Mouse (Mus musculus): ENCODE data around the gene Midn.

- TF ChIP-seq POLR2A (IDR thresholded peaks at IDR 0.05; ENCODE audit: low read depth, low read length) (no peak), CTCF (IDR thresholded peaks at IDR 0.05; ENCODE audit: extremely low read depth, insufficient read depth, insufficient read length, insufficient replicate concordance) (no peak)
Observed at GRCm38 (mm10) chr10:80131316-80131951, 16.6 kb upstream of the Midn start.

All from spleen, adult 2 months (tissue).